Comparison of ENCODE assay signal across 9 mouse cellular contexts in genomic region chr4:141065123-141065522, GRCm38 (mm10). TPM values are rescaled to one million over a fixed set of nuclear protein-coding genes. Genes with fewer than 3 reads are reported as not detected.
DNase-seq lines count a peak whose midpoint lies in the region; ATAC-seq and TF ChIP-seq lines count a peak whose summit lies in the region.
"Had no signal": no experiment of that assay in that cellular context is flagged by ENCODE, and none has a peak within 500 bp of the region (broad histone marks: within the 10 kb centered on the region; RNA-seq: fewer than 3 reads in every experiment).

No protein-coding gene starts in this region.

- no peak overlapping the region for H3ac ChIP-seq in myocyte (ENCODE audit: control insufficient read depth, insufficient read length)

- no peaks in the 10 kb centered on the region for H3K27me3 ChIP-seq in limb, embryonic 14.5 days (ENCODE audit: control insufficient read depth, insufficient read depth, low read length)
- H3K27me3 ChIP-seq in myocyte (ENCODE audit: control insufficient read depth, insufficient read depth, insufficient read length): no peaks in the 10 kb centered on the region

- H3K4me2 ChIP-seq in limb, embryonic 14.5 days (replicated peaks; ENCODE audit: low read depth, low read length, severe bottlenecking): no peak overlapping the region
- H3K4me2 ChIP-seq in myocyte (ENCODE audit: low read depth): no peak overlapping the region

- H3K9me3 ChIP-seq in limb, embryonic 14.5 days (ENCODE audit: control insufficient read depth, low read length): no peaks in the 10 kb centered on the region

- ATAC-seq in inflammation-experienced regulatory T-cells, adult 6 months: peak; percentile 53
- 0 out of 2 replicates have a peak, but pooled peaks have one; percentile 6 for ATAC-seq in limb, embryonic 14.5 days (ENCODE audit: low FRiP score, low read depth)

- H3K79me2 ChIP-seq in myocyte (ENCODE audit: control insufficient read depth, insufficient read depth): no peaks in the 10 kb centered on the region

- DNase-seq in 3T3-L1 (ENCODE audit: low read depth, low spot score): peak; percentile 93
- DNase-seq in R1 (ENCODE audit: low read depth, low spot score): peak; percentile 79
- peak; percentile 90 to 91 for DNase-seq in cerebellum, postnatal 10 days
- peak; percentile 70 to 74 for DNase-seq in frontal cortex, postnatal 14 days (ENCODE audit: low spot score in 2 of 2)
- DNase-seq in limb, embryonic 14.5 days (ENCODE audit: low spot score): peak; percentile 88
- peak; percentile 87 for DNase-seq in telencephalon, adult 2 months (ENCODE audit: low read depth, low spot score)

- peaks cover 4% of the 10 kb centered on the region; the same call in 1 of the 2 replicates for H3K4me1 ChIP-seq in limb, embryonic 14.5 days (ENCODE audit: control insufficient read depth, insufficient read depth, low read length)

- WGBS in limb, embryonic 14.5 days: 5% methylated on average over 8 of the region's 8 CpGs

- H3K9ac ChIP-seq in limb, embryonic 14.5 days (ENCODE audit: low read depth, low read length, severe bottlenecking): no peak overlapping the region

- TF ChIP-seq POLR2A in limb, embryonic 14.5 days (IDR thresholded peaks at IDR 0.05; ENCODE audit: borderline replicate concordance, extremely low read depth, insufficient read depth, insufficient read length): no peak
- peak; percentile 29 for TF ChIP-seq POLR2A in myocyte (IDR thresholded peaks at IDR 0.05; ENCODE audit: insufficient read length, low read depth)

- peaks cover 46% of the 10 kb centered on the region for H3K36me3 ChIP-seq in limb, embryonic 14.5 days (ENCODE audit: control insufficient read depth, insufficient read depth, low read length)
- H3K36me3 ChIP-seq in myocyte (ENCODE audit: control insufficient read depth, insufficient read depth): peaks cover 20% of the 10 kb centered on the region

- H3K27ac ChIP-seq in limb, embryonic 14.5 days (replicated peaks; ENCODE audit: low read depth, low read length): no peak overlapping the region

- no peak overlapping the region for H3K4me3 ChIP-seq in limb, embryonic 14.5 days (replicated peaks; ENCODE audit: low read length)
- H3K4me3 ChIP-seq in myocyte: no peak overlapping the region
- H3K4me3 ChIP-seq: erythroblast, embryonic 14.5 days had no signal

TF ChIP-seq in myocyte, 11 proteins besides CTCF, POLR2A, EP300 and RAD21:
- TF ChIP-seq MAX (IDR thresholded peaks at IDR 0.05; ENCODE audit: low read depth) (peak; percentile 79), USF1 (IDR thresholded peaks at IDR 0.05; ENCODE audit: low read depth) (peak; percentile 69), TCF3 (IDR thresholded peaks at IDR 0.05; ENCODE audit: insufficient read length, low read depth) (no peak), POLR2AphosphoS2 (IDR thresholded peaks at IDR 0.05; ENCODE audit: insufficient read length, low read depth) (peak; percentile 50)

RNA-seq across cellular contexts. Expression of gene Crocc, which starts 4.8 kb away (rescaled TPM):
- polyA plus RNA-seq in inflammation-experienced regulatory T-cells, adult 6 months (2017; shearing (Covaris generic)): 1 to 10 TPM in 1 of 3 experiments, under 1 TPM in 2; 0.67 to 1.2 (median 0.67) TPM
- 25.9 and 27.8 TPM in 2 replicates for polyA plus RNA-seq in limb, embryonic 14.5 days (2012; rRNA removed)
- 5.4 and 7.3 TPM in 2 replicates for polyA plus RNA-seq in limb, embryonic 14.5 days (2014; fragmentation: Nextera tagmentation; extraction: Ambion mirVana)
- polyA plus RNA-seq in myocyte (2012; fragmentation: generic; extraction: Trizol): 3.9 TPM

RNA-seq across cellular contexts. Expression of gene Necap2, which starts 13.0 kb away (rescaled TPM):
- 10 to 100 TPM; 85.9 to 95.9 (median 91.8) TPM for polyA plus RNA-seq in inflammation-experienced regulatory T-cells, adult 6 months (2017; shearing (Covaris generic))
- 79.1 and 91.0 TPM in 2 replicates for polyA plus RNA-seq in limb, embryonic 14.5 days (2012; rRNA removed)
- polyA plus RNA-seq in limb, embryonic 14.5 days (2014; fragmentation: Nextera tagmentation; extraction: Ambion mirVana): 83.2 and 90.5 TPM in 2 replicates
- polyA plus RNA-seq in myocyte (2012; fragmentation: generic; extraction: Trizol): 85.6 TPM

RNA-seq across cellular contexts. Expression of gene Spata21, which starts 23.0 kb away (rescaled TPM):
- polyA plus RNA-seq in inflammation-experienced regulatory T-cells, adult 6 months (2017; shearing (Covaris generic)): 1 to 10 TPM; 1.1 to 1.5 (median 1.5) TPM
- polyA plus RNA-seq in limb, embryonic 14.5 days (2012; rRNA removed): 0.04 and 0.08 TPM in 2 replicates
- 0.18 and 0.43 TPM in 2 replicates for polyA plus RNA-seq in limb, embryonic 14.5 days (2014; fragmentation: Nextera tagmentation; extraction: Ambion mirVana)
- polyA plus RNA-seq in myocyte (2012; fragmentation: generic; extraction: Trizol): not detected
- polyA plus RNA-seq: erythroblast, embryonic 14.5 days had no signal

RNA-seq across cellular contexts. Expression of gene Mfap2, which starts 54.9 kb away (rescaled TPM):
- polyA plus RNA-seq in inflammation-experienced regulatory T-cells, adult 6 months (2017; shearing (Covaris generic)): not detected
- polyA plus RNA-seq in limb, embryonic 14.5 days (2012; rRNA removed): 708 and 919 TPM in 2 replicates
- polyA plus RNA-seq in limb, embryonic 14.5 days (2014; fragmentation: Nextera tagmentation; extraction: Ambion mirVana): 1,017 and 1,089 TPM in 2 replicates
- 0.53 TPM for polyA plus RNA-seq in myocyte (2012; fragmentation: generic; extraction: Trizol)
